Mouse (Mus musculus): ENCODE measurements around the gene Ss18l1. TPM values are rescaled to one million over a fixed set of nuclear protein-coding genes. Genes with fewer than 3 reads are reported as not detected.

Gene Ss18l1
- total RNA-seq, 2 experiments from 2014 or later, result 8.9 to 9.6 TPM

DNA sequence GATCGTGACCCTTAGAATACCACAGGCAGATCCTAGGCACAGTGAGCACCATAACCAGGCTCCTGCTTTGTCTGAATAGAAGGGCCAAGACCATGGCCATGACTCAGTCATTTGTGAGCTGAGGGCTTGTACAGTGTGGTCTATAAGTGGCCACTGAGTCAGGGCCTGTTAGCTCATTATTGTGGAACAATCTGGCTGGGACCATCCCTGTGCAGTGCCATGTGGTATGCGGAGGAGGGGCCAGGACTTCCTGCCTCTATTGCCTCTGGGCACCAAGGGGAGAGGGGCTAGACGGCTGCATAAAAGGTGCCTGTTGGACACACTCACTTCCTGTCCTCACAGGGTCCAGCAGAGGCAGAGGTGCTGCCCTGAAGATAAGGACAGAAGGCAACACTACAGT is 8.4 kb upstream of the Ss18l1 start:
- DNase-seq (ENCODE audit: low spot score in 2 of 2), result no peak

DNA sequence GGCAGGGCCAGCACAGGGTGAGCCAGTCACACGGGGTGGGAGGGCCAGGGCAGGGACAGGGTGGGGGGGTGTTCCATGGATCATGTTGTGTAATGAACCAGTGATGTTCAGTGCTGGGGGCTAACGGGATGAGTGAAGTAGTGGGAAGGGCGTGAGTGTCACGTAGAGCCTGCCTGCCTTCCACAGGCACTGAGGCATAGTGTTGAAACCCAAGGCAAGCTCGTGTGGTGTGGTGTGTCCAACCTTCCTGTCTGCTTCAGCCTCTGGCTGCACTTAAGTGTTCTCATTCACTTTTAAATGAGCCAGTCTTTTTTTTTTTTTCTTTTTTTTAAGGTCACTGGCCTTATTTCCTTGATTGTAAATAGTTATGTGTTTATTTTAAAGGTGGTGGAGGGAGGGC is 7.6 kb upstream of the Ss18l1 start:
- DNase-seq (ENCODE audit: low spot score in 2 of 2), result no peak

DNA sequence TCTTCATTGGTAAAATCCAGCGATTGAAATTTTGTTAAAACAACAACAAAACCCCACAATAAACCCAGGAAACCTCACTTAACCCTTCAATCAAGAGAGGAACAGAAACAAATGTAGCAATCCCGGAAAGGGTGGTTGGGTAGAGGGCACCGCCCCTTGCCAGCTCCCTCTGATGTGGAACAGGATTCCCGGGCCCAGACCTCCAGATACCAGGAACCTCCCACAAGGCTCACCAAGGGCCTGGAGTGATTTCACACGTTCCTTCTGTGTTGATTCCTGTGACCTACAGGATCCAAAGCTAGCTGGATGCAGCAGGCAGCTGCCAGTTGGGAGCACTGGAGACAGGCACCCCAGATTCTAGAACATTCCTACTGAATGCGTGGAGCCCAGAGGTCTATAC is 1.9 kb upstream of the Ss18l1 start:
- DNase-seq (ENCODE audit: low spot score in 2 of 2), result no peak

DNA sequence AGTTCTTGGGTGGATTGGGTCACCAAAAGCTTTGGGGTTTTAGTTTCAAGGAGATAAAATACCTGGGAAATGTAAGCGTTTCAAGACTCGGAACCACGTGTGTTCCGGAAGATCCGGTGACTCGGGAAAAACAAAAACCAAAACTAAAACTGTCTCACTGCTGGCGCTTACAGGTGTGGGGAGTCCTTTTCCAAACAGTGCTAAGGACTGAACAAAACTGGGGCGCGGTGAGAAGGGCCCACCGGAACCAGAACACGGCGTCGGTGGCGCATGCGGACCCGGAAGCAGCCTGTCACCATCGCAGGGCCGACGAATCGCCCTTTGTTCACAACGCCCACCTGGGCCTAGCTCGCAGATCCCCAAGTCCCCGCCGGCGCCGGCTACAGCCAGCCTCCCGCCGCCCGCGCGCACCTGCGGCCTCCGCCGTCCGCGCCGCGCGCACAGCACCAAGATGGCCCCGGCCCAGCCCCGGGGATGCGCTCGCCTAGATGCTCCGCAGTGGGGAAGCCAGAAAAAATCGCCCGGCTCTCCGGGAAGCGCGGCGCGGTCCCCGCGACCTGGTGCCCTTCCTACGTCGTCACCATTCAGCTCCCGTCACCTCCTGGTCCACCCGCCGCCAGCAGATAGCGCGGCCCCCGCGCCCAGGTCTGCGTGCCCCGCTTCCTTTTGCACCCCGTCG is 593 bp upstream of the Ss18l1 start:
- DNase-seq (ENCODE audit: low spot score in 2 of 2), result no peak

DNA sequence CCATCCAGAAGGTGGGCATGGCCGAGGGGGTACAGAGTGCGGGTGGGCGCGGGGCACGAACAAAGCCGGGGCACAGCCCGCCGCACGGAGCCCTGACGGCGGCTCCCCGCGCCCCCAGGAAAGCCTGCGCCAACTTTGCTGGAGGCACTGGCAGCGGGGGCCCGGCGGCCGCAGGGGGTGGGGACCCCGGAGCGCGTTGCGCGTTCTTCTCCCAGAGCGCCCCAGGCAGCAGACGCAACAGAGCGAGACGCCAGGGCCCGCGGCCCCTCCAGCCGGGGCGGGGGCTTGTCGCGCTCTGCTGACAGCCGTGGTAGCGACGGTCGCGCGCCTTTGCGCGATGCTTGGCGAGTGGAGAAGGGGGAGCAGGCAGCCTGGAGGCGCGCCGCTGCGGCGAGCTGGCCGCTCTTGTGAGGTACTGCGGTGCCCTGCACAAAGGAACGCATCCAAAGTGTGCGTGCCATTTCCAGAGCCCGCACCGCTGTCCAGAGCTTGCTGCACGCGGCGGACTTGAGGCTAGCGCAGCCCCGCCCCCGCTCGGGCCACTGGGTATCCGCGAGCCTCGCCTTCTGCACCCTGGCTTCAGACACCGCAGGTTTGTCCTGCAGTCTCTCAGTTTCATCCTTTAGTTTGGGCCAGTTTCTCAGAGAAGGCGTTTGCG is 678 bp downstream of the Ss18l1 start:
- peak; percentile 37 to 39 for DNase-seq (ENCODE audit: low spot score in 2 of 2)

DNA sequence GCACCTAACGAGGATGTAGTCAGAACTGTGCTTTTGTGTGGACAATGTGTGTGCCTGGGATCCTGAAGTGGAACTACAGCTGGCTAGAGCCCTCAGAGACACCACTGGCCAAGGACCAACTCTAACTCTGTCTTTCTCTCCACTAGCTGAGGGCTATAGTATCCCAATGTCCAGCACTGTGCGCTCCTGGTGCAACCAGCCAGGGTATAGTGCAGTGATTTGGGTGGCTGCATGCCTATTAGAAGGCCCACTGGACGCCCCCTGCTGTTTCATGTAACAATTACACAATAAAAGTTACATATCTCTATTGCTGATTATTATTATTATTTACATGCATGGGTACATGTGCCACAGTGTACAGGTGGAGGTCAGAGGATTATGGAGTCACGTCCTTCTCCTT is 3.0 kb downstream of the Ss18l1 start:
- peak in 1 of 2 experiments; percentile 22 for DNase-seq (ENCODE audit: low spot score in 2 of 2)

DNA sequence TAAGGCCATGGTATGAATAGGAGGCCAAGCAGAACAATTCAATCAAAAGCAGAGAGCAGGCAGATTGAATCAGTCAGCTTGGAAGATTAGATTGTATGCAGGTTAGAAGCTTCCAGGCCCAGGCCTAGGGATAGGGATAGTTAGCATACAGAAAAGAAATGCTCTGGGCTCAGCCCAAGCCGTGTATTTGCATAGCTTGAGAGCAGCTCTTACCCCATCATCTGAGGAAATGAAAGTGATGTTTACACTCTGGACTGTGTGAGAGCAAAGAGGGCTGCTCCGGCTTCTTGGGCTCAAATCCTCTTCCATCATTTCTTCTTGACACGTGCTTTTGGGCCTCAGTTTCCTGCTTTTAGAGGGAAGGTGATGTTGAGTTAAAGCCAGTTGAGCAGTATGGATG is 5.3 kb downstream of the Ss18l1 start:
- no peak for DNase-seq (ENCODE audit: low spot score in 2 of 2)

DNA sequence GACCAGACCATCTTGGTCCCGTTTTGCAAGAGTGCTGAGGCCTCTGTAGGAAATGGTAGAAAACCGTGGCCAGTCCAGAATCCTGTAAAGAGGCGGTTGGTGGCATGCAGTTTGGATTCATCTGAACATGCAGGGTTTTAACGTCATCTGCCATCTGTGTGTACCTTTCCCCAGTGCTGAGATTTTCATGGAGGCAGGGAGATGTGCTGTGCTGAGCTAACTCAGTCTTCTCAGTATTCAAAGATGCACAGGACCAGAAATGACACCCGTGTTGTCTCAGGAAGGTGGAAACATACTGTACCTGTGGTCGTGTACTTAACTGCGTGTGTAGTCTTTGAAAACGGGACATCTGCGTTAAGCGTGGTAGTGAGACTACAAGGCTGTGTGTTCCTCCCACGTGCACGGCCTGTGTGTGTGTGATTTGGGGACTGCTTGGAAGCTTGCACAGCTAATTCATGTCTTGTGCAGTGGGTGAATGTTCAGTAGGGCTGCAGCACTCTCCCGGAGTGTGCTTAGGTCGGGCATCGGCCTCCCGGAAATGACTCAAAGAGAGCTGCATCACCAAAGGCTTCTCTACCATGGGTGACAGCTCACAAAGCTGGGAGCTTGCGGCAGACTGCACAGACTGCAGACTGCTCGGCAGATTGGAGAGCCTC is 5.8 kb downstream of the Ss18l1 start:
- DNase-seq (ENCODE audit: low spot score in 2 of 2), result no peak

DNA sequence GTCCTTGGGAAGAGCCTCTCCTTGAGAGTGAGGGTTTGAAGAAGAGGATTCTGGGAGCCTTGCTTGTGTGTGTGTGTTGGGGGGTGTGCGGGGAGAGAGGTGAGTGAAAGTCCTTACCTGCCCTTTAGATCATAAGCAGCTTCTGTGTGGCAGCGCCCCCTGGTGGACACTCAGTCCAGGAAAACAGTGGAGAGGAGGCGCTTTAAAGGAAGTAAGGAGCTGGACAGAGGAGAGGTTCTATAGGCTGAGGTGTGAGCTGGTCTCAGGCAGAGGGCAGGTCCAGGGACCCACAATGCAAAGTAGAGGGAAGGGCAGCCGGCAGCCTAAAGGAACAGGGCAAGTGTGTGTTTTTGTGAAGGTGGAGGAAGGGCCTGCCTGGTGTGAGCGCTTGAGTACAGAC is 8.7 kb downstream of the Ss18l1 start:
- peak; percentile 49 to 72 for DNase-seq (ENCODE audit: low spot score in 2 of 2)

DNA sequence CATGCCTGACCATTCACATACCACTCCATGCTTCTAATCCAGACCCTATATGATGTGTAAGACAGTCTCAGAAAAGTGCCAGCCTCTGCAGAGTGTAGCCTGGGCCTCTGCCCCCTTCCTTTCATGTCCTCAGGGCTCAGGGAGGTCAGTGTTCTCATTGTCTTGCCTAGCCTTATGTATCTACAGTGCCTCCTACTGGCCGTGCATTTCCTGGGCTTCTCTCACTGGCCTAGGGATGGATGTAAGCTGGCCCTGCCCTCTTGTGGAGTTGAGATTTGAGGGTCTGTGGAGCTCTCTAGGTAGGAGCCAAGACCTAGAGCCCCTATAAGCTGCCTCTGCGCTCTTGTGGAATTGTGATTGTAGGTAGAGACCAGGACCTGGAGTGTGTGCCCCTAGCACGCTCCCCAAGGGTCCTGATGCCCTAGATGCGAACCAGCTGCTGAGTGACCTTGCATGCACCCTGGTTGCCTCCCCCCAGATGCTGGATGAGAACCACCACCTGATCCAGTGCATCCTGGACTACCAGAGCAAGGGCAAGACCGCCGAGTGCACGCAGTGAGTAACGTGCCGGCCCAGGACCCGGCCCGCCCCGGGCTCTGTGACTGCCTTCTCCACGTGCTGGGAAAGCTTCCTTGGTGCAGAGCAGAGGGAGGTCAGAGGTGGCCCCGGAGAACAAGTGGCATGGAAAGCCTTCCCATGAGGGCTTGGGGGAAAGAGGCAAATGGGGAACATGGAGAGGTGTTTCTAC is 9.9 kb downstream of the Ss18l1 start:
- no peak for DNase-seq (ENCODE audit: low spot score in 2 of 2)

DNA sequence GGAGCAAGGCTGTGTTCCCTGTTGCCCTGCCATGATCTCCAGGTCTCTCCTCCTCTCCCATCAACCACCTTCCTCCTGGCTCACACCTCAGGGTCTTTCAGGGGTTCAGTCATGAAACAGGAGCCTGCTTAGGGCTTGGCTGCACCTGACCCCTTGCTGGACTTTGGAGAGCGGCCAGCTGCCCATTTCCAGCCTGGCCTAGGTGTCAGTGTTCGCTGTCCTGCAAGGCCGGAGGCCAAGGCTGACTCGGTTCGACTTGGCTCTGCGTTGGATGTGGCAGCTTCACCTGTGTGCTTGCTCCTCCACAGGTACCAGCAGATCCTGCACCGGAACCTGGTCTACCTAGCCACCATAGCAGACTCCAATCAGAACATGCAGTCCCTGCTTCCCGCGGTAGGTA is 10.7 kb downstream of the Ss18l1 start:
- no peak for DNase-seq (ENCODE audit: low spot score in 2 of 2)

DNA sequence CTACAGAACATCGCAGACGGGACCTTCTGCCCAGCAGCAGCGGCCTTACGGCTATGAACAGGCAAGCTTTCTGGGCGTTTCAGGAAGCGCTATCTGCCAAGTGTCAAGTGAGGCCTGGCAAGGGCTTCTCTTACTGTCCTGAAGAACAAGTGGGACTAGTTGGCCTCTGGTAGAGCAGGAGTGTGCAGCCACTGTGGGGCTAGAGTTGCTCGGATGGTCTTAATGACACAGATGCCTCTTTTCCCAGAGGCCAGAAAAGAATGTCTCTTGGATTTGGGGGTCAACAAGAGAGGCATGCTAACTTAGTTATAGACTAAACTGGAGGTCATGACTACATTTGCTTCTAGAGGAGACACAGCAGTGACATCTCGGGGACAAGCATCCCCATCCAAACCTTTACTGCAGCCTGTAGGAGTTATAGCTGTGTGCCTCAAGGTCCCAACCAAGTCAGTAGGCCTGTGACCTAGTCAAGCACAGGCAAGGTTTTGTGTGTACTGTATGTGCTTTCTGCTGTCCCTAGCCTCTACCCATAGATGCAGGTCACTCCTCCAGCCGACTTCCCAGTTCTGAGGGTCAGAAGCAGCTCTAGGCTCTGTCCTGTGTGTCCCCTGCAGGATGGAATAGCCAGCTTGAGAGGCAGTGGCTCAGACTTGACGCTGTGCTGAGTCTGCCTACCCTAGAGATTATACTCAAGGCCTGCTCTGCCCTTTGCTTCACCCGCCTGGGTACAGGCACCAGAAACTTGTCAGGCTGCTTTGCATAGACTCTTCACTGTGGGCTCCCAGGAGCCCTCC is 21.2 kb downstream of the Ss18l1 start:
- no peak for DNase-seq (ENCODE audit: low spot score in 2 of 2)

DNA sequence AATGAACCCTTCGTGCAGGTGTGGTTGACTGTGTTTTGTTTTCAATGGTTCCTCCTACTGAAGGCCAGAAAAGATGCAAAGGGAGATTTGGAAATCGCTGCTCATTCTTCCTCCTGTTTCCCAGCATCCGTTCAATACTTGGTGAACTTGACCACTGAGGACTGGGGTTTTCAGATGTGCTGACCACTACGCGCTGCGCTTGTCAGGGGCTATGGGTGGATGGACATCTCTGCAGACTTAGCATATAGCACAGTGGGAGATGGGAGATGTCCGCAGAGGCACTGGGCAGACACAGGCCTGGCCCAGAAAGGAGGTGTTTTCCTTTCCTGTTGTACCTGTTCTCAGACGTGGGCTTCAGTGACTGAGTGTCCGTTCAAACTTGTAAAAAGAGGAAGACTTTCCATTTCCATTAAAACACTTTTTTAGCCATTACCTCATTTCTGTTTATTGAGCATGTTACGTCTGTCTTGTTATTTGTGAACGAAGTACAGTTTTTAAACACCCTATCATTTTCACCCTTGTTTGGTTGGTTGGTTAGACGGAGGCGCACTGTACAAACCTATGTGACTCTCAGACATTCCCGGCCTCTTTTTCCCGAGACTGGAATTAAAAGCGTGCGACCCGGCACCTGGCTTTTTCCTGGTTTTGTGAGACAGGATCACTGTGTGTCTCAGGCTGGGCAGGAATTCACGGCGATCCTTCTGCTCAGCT is 27.6 kb downstream of the Ss18l1 start:
- DNase-seq (ENCODE audit: low spot score in 2 of 2), result no peak

DNA sequence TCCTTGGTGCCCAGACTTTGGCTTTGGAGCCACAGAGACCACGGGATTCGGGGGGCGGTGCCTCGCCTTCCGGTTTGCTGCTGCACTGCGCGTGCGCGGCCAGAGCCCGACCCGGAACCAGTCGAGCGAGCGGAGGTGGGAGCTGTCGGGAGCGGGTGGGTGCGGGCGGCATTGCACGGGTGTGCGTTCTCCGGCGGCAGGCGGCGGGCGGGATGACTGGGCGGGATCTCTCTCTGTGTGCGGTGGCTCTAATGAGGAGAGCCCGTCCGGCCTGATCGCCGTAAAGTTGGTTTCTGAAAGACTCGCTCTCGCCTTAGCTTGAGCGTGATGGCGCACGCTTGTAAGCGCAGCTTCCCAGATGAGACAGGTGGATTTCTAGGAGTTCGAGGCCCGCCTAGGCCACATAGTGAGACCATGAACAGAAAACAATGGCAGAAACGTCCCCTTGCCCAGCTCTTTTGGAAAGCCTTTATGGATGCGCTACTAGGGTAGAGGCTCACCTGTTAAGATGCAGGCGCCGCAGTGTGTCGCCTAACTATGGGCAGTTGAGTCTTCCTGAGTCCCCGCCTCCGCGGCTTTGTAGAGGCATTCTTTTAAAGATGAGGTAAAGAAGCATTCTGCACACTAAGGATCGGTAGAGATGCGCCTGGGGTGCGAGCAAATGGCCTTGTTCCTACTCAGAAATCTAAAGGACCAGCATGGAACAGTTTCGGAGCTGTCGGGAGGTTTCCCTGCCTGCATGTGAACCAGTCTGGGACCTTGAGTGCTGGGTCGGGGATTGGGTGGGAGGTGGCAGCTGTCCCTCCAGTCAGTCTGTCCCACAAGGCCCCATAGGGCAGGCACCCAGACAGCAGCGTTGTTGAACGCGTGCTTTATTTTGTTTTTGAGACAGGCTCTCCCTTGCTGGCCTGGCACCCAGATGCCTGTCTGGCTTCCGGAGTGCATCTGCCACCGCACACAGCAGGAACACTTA is 28.5 kb downstream of the Ss18l1 start, which contains the start of gene Mtg2:
Mtg2 (plus strand) TSS at position 108 of the 973 bp plus-strand sequence.
- peak; percentile 91 to 98 for DNase-seq (ENCODE audit: low spot score in 2 of 2)

DNA sequence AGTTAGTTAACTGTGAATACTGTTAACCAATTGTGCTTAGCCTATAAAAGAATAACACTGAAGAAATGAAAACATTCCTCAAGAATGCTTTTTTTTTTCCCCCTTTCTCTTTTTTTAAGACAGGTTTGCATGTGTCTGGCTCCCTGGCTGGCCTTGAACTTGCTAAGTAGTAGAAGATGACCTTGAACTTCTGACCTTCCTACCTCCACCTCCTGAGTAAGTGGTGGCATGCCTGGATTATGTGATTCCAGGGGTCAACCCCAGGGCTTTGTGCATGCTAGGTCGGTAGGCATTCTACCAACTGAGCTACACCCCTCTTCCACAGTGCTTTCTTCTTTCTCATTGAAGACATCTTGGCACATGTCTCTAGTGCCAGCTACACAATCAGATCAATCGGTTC is 29.4 kb downstream of the Ss18l1 start:
- no peak for DNase-seq (ENCODE audit: low spot score in 2 of 2)

DNA sequence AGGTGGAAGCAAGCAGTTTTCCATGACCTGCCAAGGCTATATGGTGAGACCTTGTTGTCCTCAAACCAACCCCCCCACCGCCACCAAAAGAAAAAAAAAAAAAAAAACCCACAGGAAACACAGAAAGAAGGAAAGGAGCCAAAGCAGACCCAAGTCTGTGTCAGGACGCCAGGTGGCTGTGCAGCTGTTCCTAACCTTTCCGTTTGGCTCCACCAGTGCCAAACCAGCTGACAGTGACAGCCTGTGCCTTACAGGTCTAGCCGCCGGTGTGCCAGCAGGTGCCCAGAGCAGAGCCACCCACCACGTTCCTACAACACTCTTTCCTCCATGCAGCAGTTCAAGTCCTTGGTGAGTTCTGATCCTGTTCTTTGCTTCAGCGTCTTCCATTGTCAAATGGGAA is 30.6 kb downstream of the Ss18l1 start:
- DNase-seq (ENCODE audit: low spot score in 2 of 2), result no peak

DNA sequence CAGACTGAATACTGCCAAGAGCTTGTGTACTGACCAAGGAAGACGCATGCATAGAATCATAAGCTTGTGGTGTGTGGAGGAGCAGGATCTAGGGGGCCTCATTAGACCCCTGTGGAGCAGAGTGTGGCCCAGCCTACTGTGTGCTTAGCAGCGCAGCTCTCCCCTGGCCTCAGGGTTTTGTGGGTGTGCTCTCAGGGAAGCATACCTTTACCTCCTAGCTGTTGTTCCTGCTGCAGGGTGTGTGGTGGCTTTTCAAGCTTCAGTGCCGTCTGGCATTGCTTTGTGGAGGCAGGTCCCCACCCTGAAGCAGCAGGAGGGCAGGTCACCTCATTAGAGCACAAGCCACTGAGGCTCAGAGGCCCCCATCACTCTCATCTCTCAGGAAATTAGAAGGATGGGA is 35.3 kb downstream of the Ss18l1 start:
- DNase-seq (ENCODE audit: low spot score in 2 of 2), result no peak

DNA sequence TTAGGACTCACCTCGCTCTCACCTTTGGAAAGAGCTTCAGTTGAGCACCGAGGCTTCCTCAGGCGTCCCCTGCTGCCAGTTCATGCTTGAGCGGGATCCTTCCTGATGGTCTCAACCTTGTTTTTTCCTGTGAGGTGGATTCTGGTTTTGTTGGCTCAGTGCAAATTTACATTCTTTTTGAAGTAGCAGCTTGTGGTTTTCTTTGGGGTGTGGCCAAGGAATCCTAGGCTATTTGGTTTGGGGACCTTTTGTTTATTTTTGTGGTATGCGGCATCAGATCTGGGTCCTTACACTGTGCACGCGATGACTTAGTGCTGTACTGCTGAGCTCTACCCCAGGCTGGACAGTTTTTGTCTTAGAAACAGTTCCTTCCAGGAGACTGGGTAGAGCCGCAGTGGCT is 38.4 kb downstream of the Ss18l1 start:
- DNase-seq (ENCODE audit: low spot score in 2 of 2), result no peak

DNA sequence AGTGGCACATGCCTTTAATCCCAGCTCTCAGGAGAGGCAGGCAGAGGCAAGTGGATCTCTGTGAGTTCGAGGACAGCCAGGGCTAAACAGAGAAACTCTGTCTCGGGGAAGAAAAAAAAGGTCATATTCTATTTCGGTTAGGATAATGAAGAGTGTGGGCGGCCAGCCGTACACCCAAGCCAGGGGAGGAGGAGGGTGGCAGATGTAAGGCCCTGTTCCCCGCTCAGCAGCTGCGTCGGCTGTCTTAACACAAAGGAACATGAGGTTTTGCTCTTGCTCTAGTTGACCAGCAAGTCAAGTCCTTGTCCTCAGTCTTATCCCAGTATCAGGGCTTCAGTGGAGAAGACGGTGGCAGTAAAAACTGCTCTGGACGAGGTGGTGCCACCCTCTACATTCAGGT is 40.8 kb downstream of the Ss18l1 start:
- DNase-seq (ENCODE audit: low spot score in 2 of 2), result no peak

All from adrenal gland, postnatal 4 days (tissue).